ENCODE assay signal across 10 mouse cellular contexts in the genomic region with DNA sequence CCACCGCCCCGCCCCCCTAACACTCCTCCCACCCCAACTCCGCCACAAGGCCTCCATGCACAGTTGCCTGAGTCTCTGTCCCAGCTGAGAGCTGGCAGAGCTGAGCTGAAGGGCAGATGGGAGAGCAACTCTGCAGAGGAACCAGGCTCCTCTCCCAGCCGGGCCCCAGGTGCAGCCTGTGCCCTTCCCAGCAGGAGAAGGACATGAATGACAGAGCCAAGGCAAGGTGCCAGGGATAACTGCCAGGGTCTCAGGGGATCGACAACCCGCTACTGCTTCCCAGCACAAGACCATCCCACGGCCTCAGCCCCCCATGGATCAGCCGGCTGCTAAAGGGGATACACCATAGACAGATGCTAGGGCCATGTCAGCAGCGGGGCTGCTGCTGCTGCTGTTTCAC. TPM values are rescaled to one million over a fixed set of nuclear protein-coding genes. Genes with fewer than 3 reads are reported as not detected.
DNase-seq lines count a peak whose midpoint lies in the region; ATAC-seq and TF ChIP-seq lines count a peak whose summit lies in the region.
"Had no signal": no experiment of that assay in that cellular context is flagged by ENCODE, and none has a peak within 500 bp of the region (broad histone marks: within the 10 kb centered on the region; RNA-seq: fewer than 3 reads in every experiment).

No protein-coding gene starts in this region.

- H3K9ac ChIP-seq in midbrain, embryonic 12.5 days (replicated peaks): no peak overlapping the region
- H3K9ac ChIP-seq in neural tube, embryonic 13.5 days: no peak overlapping the region
- H3K9ac ChIP-seq: heart, embryonic 15.5 days; lung, embryonic 15.5 days had no signal

- no peaks in the 10 kb centered on the region for H3K36me3 ChIP-seq in midbrain, embryonic 12.5 days
- H3K36me3 ChIP-seq in midbrain, embryonic 10.5 days: no peaks in the 10 kb centered on the region
- H3K36me3 ChIP-seq in kidney, adult 2 months (ENCODE audit: control insufficient read depth, insufficient read depth, low read length): no peaks in the 10 kb centered on the region
- H3K36me3 ChIP-seq in neural tube, embryonic 13.5 days: no peaks in the 10 kb centered on the region
- H3K36me3 ChIP-seq: heart, embryonic 15.5 days; lung, embryonic 15.5 days had no signal

- no peak for TF ChIP-seq POLR2A in kidney, adult 2 months (IDR thresholded peaks at IDR 0.05; ENCODE audit: low read depth, low read length)

- no peak for DNase-seq in midbrain, embryonic 10.5 days (ENCODE audit: low spot score)
- DNase-seq in cerebellum, postnatal 10 days: peak; percentile 98
- peak; percentile 39 for DNase-seq in kidney, adult 2 months
- no peak for DNase-seq in right cerebral cortex, adult 18-20 months

- no peaks in the 10 kb centered on the region for H3K27me3 ChIP-seq in midbrain, embryonic 12.5 days
- H3K27me3 ChIP-seq in midbrain, embryonic 10.5 days (ENCODE audit: low read depth, poor library complexity, severe bottlenecking): no peaks in the 10 kb centered on the region
- H3K27me3 ChIP-seq in kidney, adult 2 months (replicated peaks; ENCODE audit: control insufficient read depth, insufficient read depth, low read length): no peaks in the 10 kb centered on the region
- no peaks in the 10 kb centered on the region for H3K27me3 ChIP-seq in neural tube, embryonic 13.5 days
- H3K27me3 ChIP-seq: heart, embryonic 15.5 days; lung, embryonic 15.5 days had no signal

- peaks cover 5% of the 10 kb centered on the region; the same call in 1 of the 2 replicates for H3K4me1 ChIP-seq in midbrain, embryonic 12.5 days
- H3K4me1 ChIP-seq in midbrain, embryonic 10.5 days: peaks cover 7% of the 10 kb centered on the region; the same call in 1 of the 2 replicates
- H3K4me1 ChIP-seq in kidney, adult 2 months (ENCODE audit: control insufficient read depth, insufficient read depth, low read length): peaks cover 15% of the 10 kb centered on the region; the same call in 1 of the 2 replicates
- peaks cover 22% of the 10 kb centered on the region for H3K4me1 ChIP-seq in neural tube, embryonic 13.5 days (replicated peaks)
- H3K4me1 ChIP-seq: lung, embryonic 15.5 days had no signal

- 0 out of 2 replicates have a peak, but pooled peaks have one; percentile 34 for ATAC-seq in midbrain, embryonic 12.5 days (ENCODE audit: low FRiP score, low read depth)
- peak; percentile 92 for ATAC-seq in neural tube, embryonic 13.5 days (ENCODE audit: low read depth)
- ATAC-seq in megakaryocyte, adult 5-6 weeks (ENCODE audit: poor library complexity, severe bottlenecking): no peak
- ATAC-seq in erythroblast, adult 5-6 weeks (replicated peaks; ENCODE audit: low FRiP score, poor library complexity, severe bottlenecking): no peak

- WGBS in midbrain, embryonic 12.5 days: 39% methylated on average over 9 of the region's 9 CpGs
- WGBS in midbrain, embryonic 10.5 days: 51% methylated on average over 9 of the region's 9 CpGs
- WGBS in kidney, adult 2 months: 51% methylated on average over 9 of the region's 9 CpGs
- 25% methylated on average over 9 of the region's 9 CpGs for WGBS in neural tube, embryonic 13.5 days

- no peak overlapping the region for H3K4me2 ChIP-seq in midbrain, embryonic 12.5 days (replicated peaks)
- no peak overlapping the region for H3K4me2 ChIP-seq in neural tube, embryonic 13.5 days
- H3K4me2 ChIP-seq: heart, embryonic 15.5 days; lung, embryonic 15.5 days had no signal

- TF ChIP-seq CTCF in kidney, adult 2 months (conservative IDR thresholded peaks at IDR 0.05; ENCODE audit: insufficient read depth, insufficient read length, low read depth, low read length): no peak

- H3K27ac ChIP-seq in midbrain, embryonic 12.5 days (replicated peaks): 0 out of 2 replicates have a peak overlapping the region, but pooled peaks have one; percentile 20
- H3K27ac ChIP-seq in midbrain, embryonic 10.5 days (replicated peaks): no peak overlapping the region
- no peak overlapping the region for H3K27ac ChIP-seq in kidney, adult 2 months (ENCODE audit: insufficient read depth, low read depth, low read length)
- H3K27ac ChIP-seq in neural tube, embryonic 13.5 days (replicated peaks): peak overlapping the region; percentile 56
- H3K27ac ChIP-seq: heart, embryonic 15.5 days; lung, embryonic 15.5 days had no signal

- H3K9me3 ChIP-seq in midbrain, embryonic 12.5 days: no peaks in the 10 kb centered on the region
- H3K9me3 ChIP-seq in midbrain, embryonic 10.5 days (replicated peaks): no peaks in the 10 kb centered on the region
- no peaks in the 10 kb centered on the region for H3K9me3 ChIP-seq in neural tube, embryonic 13.5 days
- H3K9me3 ChIP-seq: heart, embryonic 15.5 days; lung, embryonic 15.5 days had no signal

- no peak overlapping the region for H3K4me3 ChIP-seq in midbrain, embryonic 12.5 days
- H3K4me3 ChIP-seq in midbrain, embryonic 10.5 days: no peak overlapping the region
- H3K4me3 ChIP-seq in kidney, adult 2 months (ENCODE audit: insufficient read depth, low read depth, low read length): no peak overlapping the region
- H3K4me3 ChIP-seq in neural tube, embryonic 13.5 days: no peak overlapping the region
- H3K4me3 ChIP-seq: heart, embryonic 15.5 days; lung, embryonic 15.5 days had no signal

RNA-seq across cellular contexts. Expression of a gene that starts 39.4 kb away (rescaled TPM):
- 63.1 and 66.1 TPM in 2 replicates for polyA plus RNA-seq in midbrain, embryonic 12.5 days (2016; fragmentation: Nextera tagmentation; extraction: Ambion mirVana)
- polyA plus RNA-seq in midbrain, embryonic 10.5 days (2016; fragmentation: Nextera tagmentation; extraction: Ambion mirVana): 69.7 and 70.5 TPM in 2 replicates
- 14.5 and 22.3 TPM in 2 replicates for polyA plus RNA-seq in kidney, adult 2 months (2012; rRNA removed)
- 84.6 and 85.9 TPM in 2 replicates for polyA plus RNA-seq in neural tube, embryonic 13.5 days (2015; fragmentation: Nextera tagmentation; extraction: Ambion mirVana)
- 41.6 and 47.2 TPM in 2 replicates for total RNA-seq in megakaryocyte, adult 5-6 weeks (2015)
- total RNA-seq in megakaryocyte, adult 5-6 weeks (2017): 30.3 and 34.1 TPM in 2 replicates
- total RNA-seq in erythroblast, adult 5-6 weeks (2015; ENCODE audit: low replicate concordance): 9.2 and 18.8 TPM in 2 replicates
- 2.4 and 4.3 TPM in 2 replicates for total RNA-seq in erythroblast, adult 5-6 weeks (2017; ENCODE audit: low replicate concordance)

RNA-seq across cellular contexts. Expression of a gene that starts 56.1 kb away (rescaled TPM):
- 10.3 and 12.5 TPM in 2 replicates for polyA plus RNA-seq in midbrain, embryonic 12.5 days (2016; fragmentation: Nextera tagmentation; extraction: Ambion mirVana)
- 18.8 and 20.6 TPM in 2 replicates for polyA plus RNA-seq in midbrain, embryonic 10.5 days (2016; fragmentation: Nextera tagmentation; extraction: Ambion mirVana)
- polyA plus RNA-seq in kidney, adult 2 months (2012; rRNA removed): 1.3 and 1.7 TPM in 2 replicates
- 3.9 and 4.6 TPM in 2 replicates for polyA plus RNA-seq in neural tube, embryonic 13.5 days (2015; fragmentation: Nextera tagmentation; extraction: Ambion mirVana)
- total RNA-seq in megakaryocyte, adult 5-6 weeks (2015): 1.3 and 2.5 TPM in 2 replicates
- total RNA-seq in megakaryocyte, adult 5-6 weeks (2017): 2.8 and 3.6 TPM in 2 replicates
- 1.5 and 2.3 TPM in 2 replicates for total RNA-seq in erythroblast, adult 5-6 weeks (2015; ENCODE audit: low replicate concordance)
- total RNA-seq in erythroblast, adult 5-6 weeks (2017; ENCODE audit: low replicate concordance): 0.94 and 4.0 TPM in 2 replicates

Comparison
In these comparisons a context has a peak if more than half of its experiments do, and no peak if none do; other contexts are left out.
1. H3K27ac ChIP-seq: peak in midbrain, embryonic 12.5 days (single experiment) and neural tube, embryonic 13.5 days (single experiment); none in midbrain, embryonic 10.5 days (single experiment) and kidney, adult 2 months (single experiment).
2. ATAC-seq: peak in midbrain, embryonic 12.5 days (single experiment) and neural tube, embryonic 13.5 days (single experiment); none in megakaryocyte, adult 5-6 weeks (single experiment) and erythroblast, adult 5-6 weeks (single experiment).
3. DNase-seq: peak in cerebellum, postnatal 10 days (2 of 2) and kidney, adult 2 months (single experiment); none in midbrain, embryonic 10.5 days (single experiment) and right cerebral cortex, adult 18-20 months (single experiment).